Mouse (Mus musculus) MEL-GATA-1-ER (cell line): ENCODE data around the gene Ppp2r3a.

Experiments used
- DNase-seq: peaks from one replicate; pipeline ENCODE4 v3.0.0-alpha.2; 2012; ENCODE audit warnings: low read depth; ENCODE audit errors: extremely low read depth

Ppp2r3a gene

DNA sequence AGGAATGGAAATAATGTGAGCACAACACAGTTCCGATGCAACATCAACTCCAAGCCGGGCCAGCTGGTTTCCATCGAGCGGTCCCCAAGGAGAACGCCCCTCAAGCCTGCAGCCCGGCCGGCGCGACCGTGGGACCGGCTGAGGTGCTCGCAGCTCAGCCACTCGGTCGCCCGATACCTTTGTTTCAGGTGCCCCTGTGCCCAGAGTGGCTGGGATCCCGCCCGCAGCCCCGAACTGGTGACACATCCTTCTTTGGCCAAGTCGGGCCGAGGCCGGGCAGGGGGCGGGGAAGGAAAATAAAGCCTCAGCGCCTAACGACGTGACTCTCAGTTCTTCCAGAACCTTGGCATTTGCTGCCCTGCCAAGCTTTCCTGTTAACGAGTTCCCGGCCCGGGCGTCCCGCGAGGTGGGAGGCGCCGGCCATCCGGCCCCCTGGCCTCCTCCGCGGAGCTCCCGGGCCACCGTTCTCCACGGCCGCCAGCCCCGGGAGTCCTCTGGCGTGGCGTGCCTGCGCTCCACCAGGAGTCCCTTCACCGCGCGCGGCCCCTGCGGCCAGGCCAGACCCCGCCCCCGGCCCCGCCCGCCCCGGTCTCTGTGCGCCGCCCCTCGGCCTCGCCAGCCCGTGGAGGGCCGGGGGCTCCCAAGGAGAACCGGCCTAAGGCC lies 483 bp downstream of the Ppp2r3a start:
- DNase-seq, result peak; percentile 28

DNA sequence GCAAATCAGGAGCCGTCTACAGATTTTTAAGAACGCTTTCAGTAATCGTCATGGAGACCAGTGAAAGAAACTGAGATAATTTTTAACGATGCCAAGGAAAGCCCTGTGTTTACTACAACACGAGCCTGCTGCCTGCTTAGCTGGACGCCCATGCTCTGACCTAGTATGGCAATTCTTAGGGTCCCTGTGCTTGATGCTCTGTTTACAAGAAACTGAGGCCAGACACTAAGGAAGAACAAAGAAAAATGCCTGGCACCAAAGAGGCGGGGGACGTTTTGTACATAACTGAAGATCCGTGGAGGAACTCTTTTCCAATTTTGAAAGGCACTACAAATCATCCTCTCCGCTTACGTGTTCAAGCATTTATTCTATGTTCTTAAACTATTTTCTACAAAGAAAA lies 1.1 kb downstream of the Ppp2r3a start:
- DNase-seq, result peak; percentile 12

DNA sequence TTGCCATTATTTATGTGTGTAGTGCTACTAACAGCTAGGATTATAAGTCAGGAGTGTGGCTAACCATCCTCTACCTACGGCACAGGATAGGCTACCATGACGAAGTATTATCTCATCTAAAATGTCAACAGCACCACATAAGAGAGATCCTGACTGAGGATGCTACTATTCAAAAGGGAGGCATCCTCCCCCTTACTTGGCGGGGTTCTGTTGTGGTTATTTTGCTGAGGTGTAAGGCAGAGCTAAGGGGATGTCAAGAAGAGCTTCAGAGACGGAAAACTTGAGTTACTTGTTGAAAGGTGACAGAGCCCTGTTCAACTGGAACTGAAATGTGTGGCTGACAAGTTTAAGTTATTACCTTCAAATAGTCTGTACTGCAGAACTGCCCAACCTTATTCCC lies 2.0 kb downstream of the Ppp2r3a start:
- DNase-seq, result no peak

DNA sequence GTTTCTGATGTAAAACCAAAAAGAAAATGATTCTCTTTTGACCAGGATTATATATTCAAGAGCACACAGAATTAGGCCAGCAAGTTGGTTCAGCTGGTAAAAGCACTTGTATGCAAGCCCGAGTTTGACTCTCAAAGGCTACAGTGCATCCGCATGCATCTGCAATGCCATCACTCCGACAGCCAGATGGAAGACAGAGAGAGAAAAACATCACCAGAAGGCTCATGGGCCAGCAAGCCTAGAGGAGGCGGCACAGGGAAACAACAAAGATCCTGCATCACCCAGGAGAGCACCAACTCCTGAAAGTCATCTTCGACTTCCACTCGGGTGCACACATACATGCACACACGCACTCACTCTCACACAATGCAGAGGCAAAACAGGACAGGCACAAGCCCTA lies 4.1 kb downstream of the Ppp2r3a start:
- DNase-seq, result no peak

DNA sequence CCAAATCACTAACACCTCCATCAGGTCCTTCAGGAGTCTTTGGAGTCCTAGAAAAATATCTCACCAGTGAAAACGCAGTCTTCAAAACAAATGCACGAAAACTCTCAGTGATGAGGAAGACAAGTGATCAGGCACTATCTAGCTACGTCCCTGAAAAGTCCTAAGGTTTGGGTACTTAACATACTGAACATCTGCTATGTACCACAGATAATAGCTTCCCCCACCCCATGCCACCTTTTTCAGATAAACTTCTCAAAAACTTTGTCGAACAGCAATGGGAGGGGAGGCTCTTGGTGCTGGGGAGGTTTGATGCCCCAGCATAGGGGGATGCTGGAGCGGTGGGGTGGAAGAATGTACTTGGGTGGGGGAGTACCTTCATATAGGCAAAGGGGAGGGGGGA lies 6.1 kb downstream of the Ppp2r3a start:
- DNase-seq, result no peak

DNA sequence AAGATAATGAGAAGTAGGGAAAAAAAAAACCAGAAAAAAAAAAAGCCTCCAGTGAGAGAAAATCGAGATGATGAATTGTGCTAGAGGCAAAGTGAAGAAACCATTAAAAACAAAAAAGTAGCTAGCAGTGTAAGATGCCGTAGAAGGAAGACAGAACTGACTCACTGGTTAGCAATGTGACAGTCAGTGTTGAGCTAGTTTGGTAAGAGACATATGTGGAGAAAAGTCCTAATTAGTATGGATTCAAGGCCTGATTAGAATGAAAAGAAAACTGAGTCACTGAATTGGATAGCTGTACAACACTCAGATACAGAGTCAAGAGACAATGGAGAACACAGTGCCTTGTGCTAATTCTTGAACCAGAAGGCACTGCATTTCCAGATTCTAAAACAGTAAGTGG lies 7.9 kb downstream of the Ppp2r3a start:
- no peak for DNase-seq

DNA sequence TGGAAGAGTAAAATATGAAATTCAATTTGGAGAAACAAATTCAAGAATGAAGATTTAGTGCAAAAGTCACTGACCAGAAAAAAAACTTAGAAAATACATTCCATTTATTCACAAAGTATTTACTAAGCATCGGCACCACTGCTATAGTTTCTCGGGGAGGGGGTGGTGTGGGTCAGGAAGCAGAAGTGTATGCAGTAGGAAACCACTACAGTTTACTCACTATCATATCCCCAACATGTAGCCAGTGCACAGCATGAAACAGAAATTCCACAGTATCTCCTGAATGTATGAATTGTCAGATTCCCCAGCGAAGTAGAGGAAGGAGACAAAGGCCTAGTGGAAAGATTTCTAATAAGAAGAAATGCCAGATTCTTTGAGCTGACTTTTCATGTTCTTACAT lies 11.4 kb downstream of the Ppp2r3a start:
- DNase-seq, result no peak

DNA sequence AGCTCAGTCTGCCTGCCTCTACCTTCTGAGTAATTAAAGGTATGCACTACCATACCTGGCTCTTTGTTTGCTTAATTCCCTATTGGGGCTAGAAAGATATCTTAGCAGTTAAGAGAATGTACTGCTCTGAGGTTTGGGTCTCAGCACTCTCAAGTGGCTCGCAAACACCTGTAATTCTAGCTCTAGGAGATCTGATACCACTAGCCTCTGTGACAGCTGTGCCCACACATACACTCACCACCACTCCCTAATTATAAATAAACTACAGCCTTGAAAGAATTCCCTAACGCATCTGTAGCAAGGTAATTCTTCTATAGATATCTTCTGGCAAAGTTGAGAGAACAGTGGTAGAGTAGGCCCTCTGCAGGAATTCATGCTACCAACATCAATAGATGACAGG lies 15.8 kb downstream of the Ppp2r3a start:
- DNase-seq, result no peak

DNA sequence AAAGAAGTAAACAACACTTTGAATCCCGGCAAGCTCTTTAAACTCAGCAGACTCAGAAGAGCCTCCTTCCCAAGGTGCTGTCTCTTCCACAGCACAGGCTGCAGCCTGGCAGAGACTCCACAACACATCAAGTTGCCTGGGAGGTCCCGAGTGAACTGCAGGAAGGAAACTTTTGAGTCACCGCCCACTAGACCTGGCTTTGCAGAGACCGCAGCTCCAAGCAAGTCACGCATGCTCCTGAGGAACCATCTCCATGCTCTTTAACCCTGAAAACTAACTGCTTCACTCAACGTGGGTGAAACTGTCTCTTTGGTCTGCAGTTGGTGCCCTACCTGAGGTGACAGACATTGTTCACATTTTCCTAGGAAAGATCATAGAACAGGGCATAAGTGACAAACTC lies 19.6 kb downstream of the Ppp2r3a start:
- no peak for DNase-seq

DNA sequence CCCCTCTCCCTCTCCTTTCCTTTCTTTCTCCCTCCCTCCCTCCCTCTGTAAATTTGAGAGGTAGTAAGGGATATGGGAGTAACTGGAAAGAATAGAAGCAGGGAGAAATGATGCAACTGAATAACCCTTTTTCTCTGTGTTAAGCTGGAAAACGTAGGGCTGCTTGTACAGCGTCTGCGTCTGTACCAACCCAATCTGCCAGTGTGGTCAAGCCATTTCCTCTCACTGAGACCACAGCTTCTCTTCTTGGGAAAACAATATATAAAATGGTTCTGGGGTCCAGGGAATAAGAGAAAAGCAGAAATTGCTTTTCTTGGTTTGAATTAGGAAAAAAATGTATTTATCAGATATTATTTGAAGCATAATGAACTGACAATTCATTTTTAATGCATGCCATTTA lies 21.6 kb downstream of the Ppp2r3a start:
- no peak for DNase-seq

DNA sequence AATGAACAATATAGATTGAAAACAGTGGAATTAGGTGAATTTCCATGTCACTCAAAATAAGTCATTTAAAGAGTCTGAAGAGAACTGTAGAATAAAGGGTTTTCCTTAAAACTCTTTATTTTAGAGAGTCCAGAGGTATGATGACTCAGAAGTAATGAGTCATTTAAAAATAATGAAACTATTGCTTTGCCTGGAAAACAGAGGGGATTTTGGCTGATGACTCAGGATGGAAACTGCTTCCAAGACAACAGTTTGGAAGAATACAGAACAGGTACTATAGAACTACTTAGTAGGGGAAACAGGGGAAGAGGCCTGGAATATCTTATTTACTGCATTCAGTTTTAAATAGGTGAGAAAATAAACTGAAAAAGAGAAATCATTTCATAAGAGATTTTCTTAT lies 22.7 kb downstream of the Ppp2r3a start:
- DNase-seq, result no peak

DNA sequence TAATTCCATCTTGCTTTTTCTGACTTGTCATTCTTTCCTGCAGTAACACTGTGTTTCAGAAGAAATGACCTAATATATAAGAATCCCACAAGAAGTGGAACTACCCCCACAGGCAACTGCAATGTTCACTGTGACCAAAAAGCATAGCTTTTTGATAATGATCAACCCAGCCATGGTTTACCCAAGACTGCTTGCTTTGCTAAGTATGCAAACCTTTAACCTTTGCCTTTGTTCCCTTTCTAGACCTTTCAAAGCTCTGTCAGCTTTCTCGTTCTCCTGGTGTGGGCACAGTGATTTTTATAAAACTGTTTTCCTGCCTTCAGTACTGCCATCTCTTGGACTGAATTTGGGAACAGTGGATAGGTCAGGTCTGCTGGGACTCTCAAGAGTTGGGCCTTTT lies 43.6 kb downstream of the Ppp2r3a start:
- no peak for DNase-seq

DNA sequence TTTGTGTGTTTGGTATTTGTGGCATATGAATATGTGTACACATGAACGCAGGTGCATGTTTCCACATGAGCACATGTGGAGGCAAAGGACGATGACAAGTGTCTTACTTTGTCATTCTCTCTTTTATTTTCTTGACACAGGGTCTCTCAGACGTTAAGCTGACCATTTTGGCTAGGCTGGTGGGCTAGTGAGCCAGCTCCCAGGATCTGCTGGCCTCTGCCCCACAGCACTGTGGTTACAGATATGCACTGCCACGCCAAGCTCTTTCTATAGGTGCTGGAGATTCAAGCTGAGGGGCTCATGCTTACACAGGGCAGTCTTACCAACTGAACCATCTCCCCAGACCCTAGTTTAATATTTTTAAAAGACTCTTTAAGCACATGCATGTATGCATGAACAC lies 45.1 kb downstream of the Ppp2r3a start:
- DNase-seq, result no peak

DNA sequence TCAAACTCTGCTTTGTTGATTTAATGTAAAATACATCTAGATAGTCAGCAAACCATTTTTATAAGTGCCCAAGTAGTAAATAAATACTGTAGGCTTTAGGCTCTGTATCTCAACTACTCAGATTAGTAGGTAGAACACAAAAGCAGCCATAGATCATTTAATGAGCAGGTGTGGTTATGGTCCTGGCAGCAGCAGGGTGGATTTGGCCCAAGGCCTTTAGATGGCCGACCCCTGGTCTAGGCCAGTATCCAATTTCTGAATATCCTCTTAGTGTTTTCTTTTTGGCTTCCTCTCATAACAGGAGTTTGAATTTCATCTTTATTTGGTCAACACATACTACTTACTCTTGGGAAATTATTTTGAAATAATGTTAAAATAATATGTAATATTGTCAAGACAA lies 46.4 kb downstream of the Ppp2r3a start:
- DNase-seq, result no peak

DNA sequence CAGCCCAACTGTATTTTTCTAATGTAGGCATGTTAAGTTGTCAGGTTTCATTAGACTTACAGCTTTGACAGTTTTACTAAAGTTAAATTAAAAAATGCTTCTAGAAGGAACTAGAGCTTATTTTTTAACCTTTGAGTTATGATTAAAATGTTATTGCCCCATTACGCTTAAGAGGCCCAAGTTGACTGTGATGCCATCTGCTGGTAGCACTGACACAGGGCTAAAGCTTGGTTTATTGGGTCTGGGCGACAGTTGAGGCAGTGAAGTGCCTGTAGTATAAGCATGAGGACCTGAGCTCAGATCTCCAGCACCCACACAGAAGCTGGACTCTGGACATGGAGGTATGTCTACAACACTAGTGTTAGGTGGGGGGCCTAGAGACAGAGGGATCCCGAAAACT lies 47.5 kb downstream of the Ppp2r3a start:
- no peak for DNase-seq

DNA sequence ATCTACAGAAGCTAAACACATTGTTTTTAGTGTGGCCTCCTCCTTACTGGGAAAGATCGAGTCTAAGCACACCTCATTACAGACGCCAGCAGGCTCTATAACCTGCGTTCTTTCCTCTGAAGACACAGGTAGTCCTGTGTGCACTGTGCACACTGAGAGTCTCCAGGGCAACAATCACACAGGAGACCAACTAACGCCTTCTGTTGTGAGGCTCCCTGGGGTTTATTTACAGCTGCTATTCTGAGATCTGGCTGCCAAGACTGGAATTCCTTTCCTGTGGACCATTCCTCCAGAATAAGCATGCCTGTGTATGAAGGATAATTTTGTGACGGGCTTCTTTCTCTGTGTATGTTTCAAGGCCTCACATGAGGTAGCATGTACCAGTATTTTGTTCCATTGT lies 51.0 kb downstream of the Ppp2r3a start:
- DNase-seq, result no peak

DNA sequence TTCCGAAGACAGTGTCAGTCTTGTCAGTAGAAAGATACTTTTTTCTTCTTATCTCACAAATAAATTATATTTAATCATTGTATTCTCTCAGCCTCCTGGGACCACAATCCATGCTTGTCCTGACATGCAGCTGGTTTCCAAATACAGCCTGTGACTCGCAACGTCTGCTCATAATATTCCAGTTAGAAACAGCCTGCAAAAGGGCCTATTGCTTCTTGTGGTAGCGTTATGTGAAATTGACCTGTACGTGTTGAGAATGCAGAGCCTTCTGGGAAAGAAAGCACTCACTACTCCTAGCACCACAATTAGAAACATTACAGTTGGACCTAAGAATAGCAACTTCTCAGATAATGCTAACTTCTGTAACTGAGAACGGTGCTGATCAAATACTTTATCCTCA lies 52.8 kb downstream of the Ppp2r3a start:
- DNase-seq, result no peak

DNA sequence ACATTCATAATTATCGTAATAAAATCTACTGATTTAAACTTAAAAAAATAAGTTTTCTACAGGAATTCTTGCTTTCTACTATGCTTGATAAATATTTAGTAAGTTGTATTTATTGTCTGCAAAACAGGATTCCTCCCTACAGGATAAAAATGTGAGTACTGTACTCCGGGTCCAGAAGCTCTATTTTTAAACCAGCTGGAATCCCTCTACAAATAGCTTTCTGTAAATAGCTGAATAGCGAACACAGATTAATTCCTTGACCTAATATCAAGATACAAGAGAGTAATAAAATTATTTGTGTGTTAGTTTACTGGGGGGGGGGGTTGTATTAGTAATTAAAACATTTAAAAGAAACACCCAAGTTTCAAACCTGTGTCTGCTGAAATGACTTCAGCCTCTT lies 53.3 kb downstream of the Ppp2r3a start:
- no peak for DNase-seq

DNA sequence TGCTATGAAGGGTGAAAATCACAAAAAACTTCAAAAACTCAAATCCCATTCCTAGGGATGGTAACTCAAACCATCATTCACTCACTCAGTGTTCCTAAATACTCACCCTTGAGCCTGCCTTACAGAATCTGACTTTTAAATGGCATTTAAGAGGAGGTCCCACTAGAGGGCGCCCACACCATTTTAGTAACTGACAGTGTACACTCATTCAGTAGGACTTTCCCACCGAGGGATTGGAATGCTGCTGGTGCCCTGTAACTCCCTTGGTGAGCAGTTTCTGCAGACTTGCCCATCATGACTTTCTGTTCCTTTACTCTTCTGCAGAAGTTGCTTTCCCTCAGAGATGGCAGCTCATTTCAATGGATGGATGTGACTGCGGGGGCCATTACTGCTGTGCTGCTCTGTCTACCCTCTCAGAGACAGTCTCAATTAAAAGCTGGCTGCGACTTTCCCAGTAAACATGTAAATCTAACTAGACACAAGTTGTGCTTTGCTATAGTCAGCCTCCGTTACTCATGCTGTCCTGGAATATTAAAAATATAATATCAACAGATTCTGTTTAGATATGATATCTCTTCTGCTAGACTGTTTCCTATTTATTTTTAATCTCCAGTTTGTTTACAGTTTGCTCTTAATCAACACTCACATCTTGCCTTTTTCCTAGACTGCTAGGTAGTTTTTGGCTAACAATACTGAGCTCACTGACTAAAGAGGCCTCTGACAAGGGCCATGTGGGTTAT lies 69.5 kb downstream of the Ppp2r3a start:
- peak; percentile 52 for DNase-seq

DNA sequence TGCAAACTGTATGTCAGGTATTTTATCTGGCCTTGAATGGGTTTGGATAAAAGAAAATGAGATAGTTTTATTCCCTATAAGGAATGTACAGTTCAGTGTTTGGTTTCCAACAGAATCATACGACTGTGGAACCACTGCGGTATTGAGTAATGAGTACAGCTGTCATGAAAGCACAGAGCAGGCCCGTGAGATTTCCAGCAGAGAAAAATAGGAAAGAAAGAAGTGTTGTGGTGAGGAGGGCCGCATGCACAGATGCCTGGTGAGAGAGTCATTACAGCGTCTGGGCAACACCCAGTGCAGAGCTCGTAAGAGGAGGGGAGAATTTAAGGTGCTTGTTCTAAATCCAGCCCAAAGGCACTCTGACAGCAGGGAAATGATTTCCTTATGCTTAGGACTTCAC lies 70.3 kb downstream of the Ppp2r3a start:
- no peak for DNase-seq

DNA sequence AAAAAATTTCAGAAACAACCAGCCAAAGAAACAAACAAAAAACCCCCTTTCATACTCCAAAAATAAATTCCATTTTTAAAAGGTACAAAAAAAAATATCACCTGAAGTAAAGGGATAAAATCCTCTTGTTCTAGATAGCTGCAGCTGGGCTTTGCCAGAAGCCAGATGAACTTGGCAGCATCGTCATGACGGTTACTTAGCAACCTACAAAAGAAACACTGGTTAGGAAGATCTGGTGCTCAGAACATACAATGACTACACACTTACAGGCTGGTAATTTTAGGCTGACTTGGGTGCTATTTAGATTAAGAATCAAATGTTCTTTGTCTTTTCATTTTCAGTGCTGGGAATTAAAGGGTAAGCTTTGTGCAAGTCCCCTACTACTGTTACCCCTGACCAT lies 71.4 kb downstream of the Ppp2r3a start:
- DNase-seq, result no peak

DNA sequence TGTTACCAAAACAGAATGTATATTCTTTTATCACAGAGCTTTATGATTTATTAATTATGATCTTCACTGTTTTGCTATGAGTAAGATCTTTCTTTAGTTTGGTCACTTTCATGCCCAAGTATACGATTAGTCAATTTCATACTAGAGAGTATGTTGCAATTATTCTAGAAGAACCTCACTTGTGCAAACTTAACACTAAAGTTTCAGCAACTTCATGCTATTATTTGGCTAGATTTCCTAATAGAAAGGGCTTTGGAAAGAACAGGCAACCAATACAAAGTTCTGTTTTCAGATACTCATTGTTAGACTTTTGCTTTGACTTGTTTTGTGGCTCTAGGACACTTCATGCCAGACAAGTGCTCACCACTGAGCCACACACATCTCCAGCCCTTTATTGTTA lies 91.0 kb downstream of the Ppp2r3a start:
- no peak for DNase-seq

DNA sequence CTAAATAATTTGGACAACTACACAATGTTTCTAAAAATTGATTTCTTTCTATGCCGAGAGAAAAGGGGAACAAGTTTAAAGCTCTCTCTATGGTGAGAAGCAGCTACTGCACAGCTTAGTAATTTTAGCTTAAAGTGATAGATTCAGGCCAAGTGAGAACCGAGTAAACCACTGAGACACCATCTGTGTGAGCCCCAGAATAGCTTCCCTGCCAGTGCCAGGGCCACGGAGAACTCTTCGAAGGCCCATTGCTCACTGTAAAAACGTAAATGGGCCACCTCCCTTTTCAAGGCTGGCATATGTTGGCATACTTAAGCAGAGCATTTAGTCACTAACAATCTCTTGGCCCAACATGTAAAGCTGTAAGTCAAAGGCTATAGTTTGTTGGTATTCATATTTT lies 91.5 kb downstream of the Ppp2r3a start:
- DNase-seq, result no peak
